Mouse (Mus musculus): ENCODE data around the gene Rpl12.

Rpl12 gene

GRCm38 (mm10) chr2:32963981-32964380 lies 2.6 kb downstream of the Rpl12 start:
- Histone ChIP-seq H3K36me3 (ENCODE audit: control insufficient read depth, insufficient read depth, low read length, poor library complexity, severe bottlenecking) (peaks cover 12% of the 10 kb centered on the region), H3K27me3 (ENCODE audit: control insufficient read depth, insufficient read depth, low read length, poor library complexity, severe bottlenecking) (no peaks in the 10 kb centered on the region)
- DNase-seq (ENCODE audit: low read depth, low spot score), result no peak

DNA sequence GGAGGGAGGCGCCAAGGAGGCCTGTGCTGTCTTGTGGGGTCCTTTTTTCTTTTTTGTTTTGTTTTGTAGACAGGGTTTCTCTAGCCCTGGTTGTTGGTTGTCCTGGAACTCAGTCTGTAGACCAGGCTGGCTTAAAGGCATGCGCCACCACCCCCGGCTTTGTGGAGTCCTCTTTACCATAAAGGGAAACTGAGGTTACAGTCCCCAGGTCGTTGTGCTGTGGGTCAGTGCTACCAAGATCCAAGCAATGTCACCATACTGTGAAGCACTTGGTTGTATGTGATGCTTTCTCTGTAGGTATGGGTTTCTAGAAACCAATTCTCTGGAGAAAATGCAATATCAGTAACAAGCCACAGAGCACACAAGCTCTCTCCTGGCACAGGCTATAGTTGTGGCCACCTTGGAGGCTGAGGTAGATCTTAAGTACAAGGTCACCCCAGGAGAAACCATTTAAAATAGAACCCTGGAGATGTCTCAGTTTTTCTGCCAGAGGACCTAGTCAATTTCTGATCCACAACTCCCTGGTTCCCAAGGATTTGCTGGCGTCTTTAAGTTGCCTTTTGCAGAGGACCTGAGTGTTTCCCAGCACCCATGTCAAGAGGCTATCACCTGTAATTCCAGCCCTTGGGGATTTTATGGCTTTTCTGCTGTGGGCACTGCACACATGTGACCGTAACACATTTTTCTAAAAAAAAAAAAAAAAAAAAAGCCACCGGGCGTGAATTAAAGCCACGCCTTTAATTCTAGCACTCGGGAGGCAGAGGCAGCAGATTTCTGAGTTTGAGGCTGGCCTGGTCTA lies 3.5 kb downstream of the Rpl12 start:
- peaks cover 12% of the 10 kb centered on the region for H3K36me3 ChIP-seq (ENCODE audit: control insufficient read depth, insufficient read depth, low read length, poor library complexity, severe bottlenecking)
- peak; percentile 57 for DNase-seq (ENCODE audit: low read depth, low spot score)
- H3K27me3 ChIP-seq (ENCODE audit: control insufficient read depth, insufficient read depth, low read length, poor library complexity, severe bottlenecking), result no peaks in the 10 kb centered on the region

- Histone ChIP-seq H3K36me3 (ENCODE audit: control insufficient read depth, insufficient read depth, low read length, poor library complexity, severe bottlenecking) (peaks cover 12% of the 10 kb centered on the region), H3K27me3 (ENCODE audit: control insufficient read depth, insufficient read depth, low read length, poor library complexity, severe bottlenecking) (no peaks in the 10 kb centered on the region)
- peak; percentile 81 for DNase-seq (ENCODE audit: low read depth, low spot score)
Observed at GRCm38 (mm10) chr2:32965511-32966183, 4.3 kb downstream of the Rpl12 start.

DNA sequence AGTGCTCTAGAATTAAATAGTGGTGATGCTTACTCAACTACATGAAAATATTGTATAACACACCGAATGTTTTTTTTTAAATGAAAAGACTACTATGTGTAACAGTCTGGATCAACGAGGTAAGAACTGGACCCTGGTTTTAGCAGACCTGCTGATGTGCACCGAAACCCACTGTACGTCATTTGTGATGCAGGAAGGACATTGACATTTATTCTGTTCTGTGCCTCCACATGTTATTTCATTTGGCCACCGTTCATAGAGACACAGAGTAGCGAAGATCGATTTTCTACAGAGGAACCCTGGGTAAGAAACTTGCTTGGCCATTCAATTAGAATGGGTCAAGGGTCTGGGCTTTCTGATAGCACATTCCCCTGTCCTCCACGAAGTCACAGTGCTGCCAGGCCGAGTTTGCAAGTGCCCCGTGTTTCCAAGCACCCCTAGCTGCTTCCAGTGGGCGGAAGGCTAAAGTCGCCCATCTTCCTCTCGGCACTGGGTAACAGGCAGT lies 4.9 kb downstream of the Rpl12 start:
- peak; percentile 43 for DNase-seq (ENCODE audit: low read depth, low spot score)
- H3K36me3 ChIP-seq (ENCODE audit: control insufficient read depth, insufficient read depth, low read length, poor library complexity, severe bottlenecking), result peaks cover 12% of the 10 kb centered on the region
- no peaks in the 10 kb centered on the region for H3K27me3 ChIP-seq (ENCODE audit: control insufficient read depth, insufficient read depth, low read length, poor library complexity, severe bottlenecking)

GRCm38 (mm10) chr2:32966689-32967631 lies 5.6 kb downstream of the Rpl12 start:
- no peaks in the 10 kb centered on the region for H3K27me3 ChIP-seq (ENCODE audit: control insufficient read depth, insufficient read depth, low read length, poor library complexity, severe bottlenecking)
- peaks cover 12% of the 10 kb centered on the region for H3K36me3 ChIP-seq (ENCODE audit: control insufficient read depth, insufficient read depth, low read length, poor library complexity, severe bottlenecking)
- DNase-seq (ENCODE audit: low read depth, low spot score), result peak; percentile 96

DNA sequence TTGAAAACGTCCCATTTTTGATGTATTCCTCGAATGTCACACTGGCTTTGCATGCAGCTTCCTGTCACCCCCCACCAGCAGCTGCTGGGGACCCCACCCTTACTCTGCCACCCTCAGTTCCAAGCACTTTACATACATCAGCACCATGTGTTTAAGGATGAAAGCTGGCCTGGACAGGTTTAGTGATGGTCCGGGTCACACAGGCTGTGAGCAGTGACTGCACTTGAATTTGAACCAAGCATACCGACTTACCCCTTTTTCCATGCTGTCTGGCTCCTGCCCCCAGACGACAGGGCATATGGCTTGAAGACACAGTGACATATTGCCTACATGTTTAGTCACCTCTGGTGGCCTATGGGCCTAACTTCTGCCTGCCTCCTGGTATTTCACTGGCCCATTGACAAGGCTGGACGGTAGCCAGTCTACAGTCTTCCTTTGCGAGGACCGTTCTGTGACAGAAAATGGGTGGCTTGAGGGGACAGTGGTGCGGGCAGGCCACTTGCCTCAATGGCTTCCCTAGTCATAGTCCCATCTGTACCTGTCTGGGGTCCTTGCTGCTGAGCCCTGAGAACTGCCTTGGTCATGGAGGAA lies 6.8 kb downstream of the Rpl12 start:
- Histone ChIP-seq H3K27me3 (ENCODE audit: control insufficient read depth, insufficient read depth, low read length, poor library complexity, severe bottlenecking) (no peaks in the 10 kb centered on the region), H3K36me3 (ENCODE audit: control insufficient read depth, insufficient read depth, low read length, poor library complexity, severe bottlenecking) (peaks cover 11% of the 10 kb centered on the region)
- DNase-seq (ENCODE audit: low read depth, low spot score), result peak; percentile 10

- Histone ChIP-seq H3K36me3 (ENCODE audit: control insufficient read depth, insufficient read depth, low read length, poor library complexity, severe bottlenecking) (peaks cover 3% of the 10 kb centered on the region; the same call in 1 of the 2 replicates), H3K27me3 (ENCODE audit: control insufficient read depth, insufficient read depth, low read length, poor library complexity, severe bottlenecking) (no peaks in the 10 kb centered on the region)
- no peak for DNase-seq (ENCODE audit: low read depth, low spot score)
Observed at GRCm38 (mm10) chr2:32969326-32969725, 8.0 kb downstream of the Rpl12 start.

GRCm38 (mm10) chr2:32971235-32971634 lies 9.9 kb downstream of the Rpl12 start:
- no peak for DNase-seq (ENCODE audit: low read depth, low spot score)
- Histone ChIP-seq H3K36me3 (ENCODE audit: control insufficient read depth, insufficient read depth, low read length, poor library complexity, severe bottlenecking) (no peaks in the 10 kb centered on the region), H3K27me3 (ENCODE audit: control insufficient read depth, insufficient read depth, low read length, poor library complexity, severe bottlenecking) (no peaks in the 10 kb centered on the region)

- H3K27me3 ChIP-seq (ENCODE audit: control insufficient read depth, insufficient read depth, low read length, poor library complexity, severe bottlenecking), result no peaks in the 10 kb centered on the region
- DNase-seq (ENCODE audit: low read depth, low spot score), result no peak
- no peaks in the 10 kb centered on the region for H3K36me3 ChIP-seq (ENCODE audit: control insufficient read depth, insufficient read depth, low read length, poor library complexity, severe bottlenecking)
Observed at GRCm38 (mm10) chr2:32974216-32974615, 12.9 kb downstream of the Rpl12 start.

GRCm38 (mm10) chr2:32977114-32977513 lies 15.8 kb downstream of the Rpl12 start:
- no peak for DNase-seq (ENCODE audit: low read depth, low spot score)
- H3K27me3 ChIP-seq (ENCODE audit: control insufficient read depth, insufficient read depth, low read length, poor library complexity, severe bottlenecking), result no peaks in the 10 kb centered on the region
- no peaks in the 10 kb centered on the region for H3K36me3 ChIP-seq (ENCODE audit: control insufficient read depth, insufficient read depth, low read length, poor library complexity, severe bottlenecking)

- no peaks in the 10 kb centered on the region for H3K36me3 ChIP-seq (ENCODE audit: control insufficient read depth, insufficient read depth, low read length, poor library complexity, severe bottlenecking)
- no peak for DNase-seq (ENCODE audit: low read depth, low spot score)
- no peaks in the 10 kb centered on the region for H3K27me3 ChIP-seq (ENCODE audit: control insufficient read depth, insufficient read depth, low read length, poor library complexity, severe bottlenecking)
Observed at GRCm38 (mm10) chr2:32978675-32979074, 17.3 kb downstream of the Rpl12 start.

DNA sequence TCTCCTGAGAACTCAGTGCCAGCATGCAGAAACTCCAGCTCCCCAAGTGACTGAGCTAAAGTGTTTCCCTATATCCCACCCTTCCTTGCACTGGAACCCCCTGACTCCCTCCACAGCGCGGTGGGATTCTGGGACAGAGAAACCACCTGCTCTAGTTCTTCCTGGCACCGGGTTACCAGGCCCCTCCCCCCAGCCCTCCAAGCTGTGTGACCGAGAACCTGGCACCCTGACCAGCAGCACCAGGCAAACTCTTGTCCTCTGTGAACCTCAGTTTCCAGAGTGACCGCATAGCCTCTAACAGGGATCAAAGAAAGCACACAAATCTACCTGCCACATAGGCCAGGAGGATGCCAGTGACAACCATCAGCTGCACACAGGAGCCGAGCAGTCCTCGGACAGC lies 18.3 kb downstream of the Rpl12 start:
- H3K36me3 ChIP-seq (ENCODE audit: control insufficient read depth, insufficient read depth, low read length, poor library complexity, severe bottlenecking), result no peaks in the 10 kb centered on the region
- DNase-seq (ENCODE audit: low read depth, low spot score), result no peak

GRCm38 (mm10) chr2:32981281-32981680 lies 19.9 kb downstream of the Rpl12 start:
- peak; percentile 18 for DNase-seq (ENCODE audit: low read depth, low spot score)
- H3K36me3 ChIP-seq (ENCODE audit: control insufficient read depth, insufficient read depth, low read length, poor library complexity, severe bottlenecking), result no peaks in the 10 kb centered on the region
- no peaks in the 10 kb centered on the region for H3K27me3 ChIP-seq (ENCODE audit: control insufficient read depth, insufficient read depth, low read length, poor library complexity, severe bottlenecking)

More for the DNA sequence above, 18.3 kb downstream of the Rpl12 start:
- no peaks in the 10 kb centered on the region for H3K27me3 ChIP-seq (ENCODE audit: control insufficient read depth, insufficient read depth, low read length, poor library complexity, severe bottlenecking)

DNA sequence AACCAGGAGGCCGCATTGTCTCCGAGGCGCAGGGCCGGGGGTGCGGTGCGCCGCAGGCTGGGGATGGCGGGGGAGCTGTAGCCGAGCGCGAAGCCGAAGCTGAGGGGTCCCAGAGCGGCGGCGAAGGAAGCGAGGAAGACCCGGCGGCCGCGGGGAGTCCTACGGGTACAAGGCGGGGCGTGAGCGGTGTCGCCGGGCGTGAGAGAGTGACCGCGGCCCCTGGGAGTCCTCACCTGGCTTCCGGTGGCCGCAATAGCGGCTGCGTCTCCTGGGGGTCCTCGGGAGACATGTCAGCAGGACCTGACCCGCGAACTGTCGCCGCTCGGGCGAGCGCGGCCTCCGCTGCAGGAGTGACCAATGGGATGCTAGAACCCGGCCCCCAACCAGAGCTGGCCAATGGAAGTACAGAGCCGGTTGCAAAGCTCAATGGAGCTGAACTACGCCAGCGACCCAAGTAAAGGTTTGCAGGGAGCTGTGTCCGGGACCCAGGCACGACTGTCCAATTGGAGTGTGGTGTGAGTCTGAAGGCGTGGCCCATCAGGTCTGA lies 20.4 kb downstream of the Rpl12 start, which contains the start of gene Slc2a8:
TSS of gene Slc2a8 (minus strand) at position 359 of the 547 bp plus-strand sequence.
- Histone ChIP-seq H3K36me3 (ENCODE audit: control insufficient read depth, insufficient read depth, low read length, poor library complexity, severe bottlenecking) (no peaks in the 10 kb centered on the region), H3K27me3 (ENCODE audit: control insufficient read depth, insufficient read depth, low read length, poor library complexity, severe bottlenecking) (no peaks in the 10 kb centered on the region)
- peak; percentile 88 for DNase-seq (ENCODE audit: low read depth, low spot score)
